Mouse (Mus musculus) limb, embryonic 15.5 days (tissue): ENCODE data around the gene Gm14180. TPM values are rescaled to one million over a fixed set of nuclear protein-coding genes. Genes with fewer than 3 reads are reported as not detected.

ENCODE experiments used
- polyA plus RNA-seq: library from polyadenylated mRNA; unstranded; fragments of >200 nt; fragmentation: Nextera tagmentation; extraction: Ambion mirVana; gene quantifications from 2 replicates; pipeline ENCODE4 v1.2.1, GENCODE M21; 2015

Gene Gm14180
- polyA plus RNA-seq, 1 experiment from 2014 or later: not detected

Other genes starting within 250 kb of the Gm14180 start
- gene Krt23, start 241.2 kb downstream of the Gm14180 start, polyA plus RNA-seq: 23.0 and 24.2 TPM in 2 replicates
- 0.15 TPM in 1 of 2 replicates, not detected in the other for gene Krt39, start 213.0 kb downstream of the Gm14180 start, polyA plus RNA-seq
- gene Krt40, start 191.1 kb downstream of the Gm14180 start, polyA plus RNA-seq: not detected in 2 replicates
- gene Krtap3-3, start 183.4 kb downstream of the Gm14180 start, polyA plus RNA-seq: 4.0 and 5.6 TPM in 2 replicates
- 0.24 TPM in 1 of 2 replicates, not detected in the other for gene Krtap3-2, start 177.4 kb downstream of the Gm14180 start, polyA plus RNA-seq
- not detected in 2 replicates for gene Gm11939, start 174.8 kb downstream of the Gm14180 start, polyA plus RNA-seq
- 6.4 and 15.3 TPM in 2 replicates for gene Krtap3-1, start 167.7 kb downstream of the Gm14180 start, polyA plus RNA-seq
- gene Krtap1-5, start 153.3 kb downstream of the Gm14180 start, polyA plus RNA-seq: 0.22 TPM in 1 of 2 replicates, not detected in the other
- gene Krtap1-4, start 150.6 kb downstream of the Gm14180 start, polyA plus RNA-seq: not detected in 2 replicates
- not detected in 2 replicates for gene Krtap1-3, start 143.0 kb downstream of the Gm14180 start, polyA plus RNA-seq
- not detected in 2 replicates for gene Krtap9-3, start 136.2 kb downstream of the Gm14180 start, polyA plus RNA-seq
- gene Gm11938, start 131.0 kb downstream of the Gm14180 start, polyA plus RNA-seq: not detected in 2 replicates
- not detected in 2 replicates for gene Gm11937, start 124.1 kb downstream of the Gm14180 start, polyA plus RNA-seq
- not detected in 2 replicates for gene Krtap2-4, start 119.4 kb downstream of the Gm14180 start, polyA plus RNA-seq
- not detected in 2 replicates for gene Gm11562, start 113.9 kb downstream of the Gm14180 start, polyA plus RNA-seq
- not detected in 2 replicates for gene Krtap4-1, start 106.1 kb downstream of the Gm14180 start, polyA plus RNA-seq
- not detected in 2 replicates for gene Krtap4-2, start 99.2 kb downstream of the Gm14180 start, polyA plus RNA-seq
- gene Krtap4-7, start 90.2 kb downstream of the Gm14180 start, polyA plus RNA-seq: not detected in 2 replicates
- gene Gm11555, start 84.1 kb downstream of the Gm14180 start, polyA plus RNA-seq: not detected in 2 replicates
- gene Gm11563, start 75.3 kb downstream of the Gm14180 start, polyA plus RNA-seq: not detected in 2 replicates
- not detected in 2 replicates for gene Krtap4-6, start 68.3 kb downstream of the Gm14180 start, polyA plus RNA-seq
- not detected in 2 replicates for gene Gm14190, start 43.5 kb downstream of the Gm14180 start, polyA plus RNA-seq
- not detected in 2 replicates for gene Gm11595, start 38.6 kb upstream of the Gm14180 start, polyA plus RNA-seq
- not detected in 2 replicates for gene Krtap4-8, start 46.4 kb upstream of the Gm14180 start, polyA plus RNA-seq
- gene Krtap4-9, start 50.9 kb upstream of the Gm14180 start, polyA plus RNA-seq: not detected in 2 replicates
- not detected in 2 replicates for gene Gm11596, start 59.2 kb upstream of the Gm14180 start, polyA plus RNA-seq
- not detected in 2 replicates for gene Gm11569, start 64.6 kb upstream of the Gm14180 start, polyA plus RNA-seq
- gene Gm11554, start 70.2 kb upstream of the Gm14180 start, polyA plus RNA-seq: not detected in 2 replicates
- gene Krtap4-13, start 75.6 kb upstream of the Gm14180 start, polyA plus RNA-seq: not detected in 2 replicates
- gene Gm11564, start 81.4 kb upstream of the Gm14180 start, polyA plus RNA-seq: not detected in 2 replicates
- not detected in 2 replicates for gene 2300003K06Rik, start 103.8 kb upstream of the Gm14180 start, polyA plus RNA-seq
- gene Krtap4-16, start 117.3 kb upstream of the Gm14180 start, polyA plus RNA-seq: not detected in 2 replicates
- not detected in 2 replicates for gene Gm11568, start 123.6 kb upstream of the Gm14180 start, polyA plus RNA-seq
- gene Gm11559, start 130.2 kb upstream of the Gm14180 start, polyA plus RNA-seq: not detected in 2 replicates
- not detected in 2 replicates for gene Krtap9-1, start 139.1 kb upstream of the Gm14180 start, polyA plus RNA-seq
- gene Gm11567, start 144.9 kb upstream of the Gm14180 start, polyA plus RNA-seq: not detected in 2 replicates
- gene Krtap31-1, start 173.6 kb upstream of the Gm14180 start, polyA plus RNA-seq: not detected in 2 replicates
- not detected in 2 replicates for gene Gm11565, start 180.5 kb upstream of the Gm14180 start, polyA plus RNA-seq
- not detected in 2 replicates for gene Krtap31-2, start 202.0 kb upstream of the Gm14180 start, polyA plus RNA-seq
- not detected in 2 replicates for gene Krtap9-5, start 214.2 kb upstream of the Gm14180 start, polyA plus RNA-seq
- not detected in 2 replicates for gene Krtap29-1, start 244.8 kb upstream of the Gm14180 start, polyA plus RNA-seq